Mouse (Mus musculus): ENCODE measurements around the gene Hist1h4a. TPM values are rescaled to one million over a fixed set of nuclear protein-coding genes. Genes with fewer than 3 reads are reported as not detected.

Gene Hist1h4a
- total RNA-seq, 2 experiments from 2014 or later: 162 to 177 TPM

DNA sequence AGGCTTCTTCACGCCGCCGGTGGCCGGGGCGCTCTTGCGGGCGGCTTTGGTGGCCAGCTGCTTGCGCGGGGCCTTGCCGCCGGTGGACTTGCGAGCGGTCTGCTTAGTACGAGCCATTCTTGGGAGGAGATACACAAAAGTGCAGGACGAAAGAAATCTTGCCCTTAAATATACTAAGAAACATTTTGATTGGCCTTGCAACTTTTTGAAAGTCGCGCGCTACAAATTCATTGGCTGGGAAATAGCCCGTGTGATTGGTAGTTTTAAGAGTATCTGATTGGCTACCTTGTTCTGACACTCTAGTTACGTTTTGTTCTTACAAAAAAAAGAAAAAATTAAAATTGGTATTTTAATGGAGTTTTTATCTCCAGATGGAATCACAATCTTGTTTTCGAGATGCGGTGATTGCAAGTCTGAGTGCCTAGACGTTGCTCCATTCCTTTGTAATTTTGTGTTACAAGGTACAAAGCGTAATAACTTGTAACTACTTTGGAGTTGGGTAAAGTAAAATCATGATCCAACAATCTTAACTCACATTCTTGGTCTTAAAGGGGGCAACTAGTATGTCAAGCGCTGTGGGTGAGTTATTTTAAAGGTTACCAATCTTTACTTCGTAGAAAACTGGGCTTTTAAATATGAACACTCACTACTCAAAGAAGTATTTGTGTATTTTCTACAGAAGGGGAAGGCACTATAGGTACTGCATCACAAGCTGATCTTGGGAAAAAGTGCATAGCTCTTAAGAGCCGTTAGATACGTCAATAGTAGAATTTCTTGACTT, 15.5 kb downstream of the Hist1h4a start, which contains the start of gene Hist1h3c:
Gene Hist1h3c, minus strand, starts transcription at position 222 of the 781 bp plus-strand sequence.
- peak; percentile 90 to 92 for DNase-seq
- intact Hi-C loops (cut with DNase I): loop anchor here (5.0 to 10.0 kb wide), 3 partner anchors 211 to 1921 kb away; partner anchors contain the start of genes Hist1h2af, Hist1h2ag, Hist1h2bj and Hist1h3g

DNA sequence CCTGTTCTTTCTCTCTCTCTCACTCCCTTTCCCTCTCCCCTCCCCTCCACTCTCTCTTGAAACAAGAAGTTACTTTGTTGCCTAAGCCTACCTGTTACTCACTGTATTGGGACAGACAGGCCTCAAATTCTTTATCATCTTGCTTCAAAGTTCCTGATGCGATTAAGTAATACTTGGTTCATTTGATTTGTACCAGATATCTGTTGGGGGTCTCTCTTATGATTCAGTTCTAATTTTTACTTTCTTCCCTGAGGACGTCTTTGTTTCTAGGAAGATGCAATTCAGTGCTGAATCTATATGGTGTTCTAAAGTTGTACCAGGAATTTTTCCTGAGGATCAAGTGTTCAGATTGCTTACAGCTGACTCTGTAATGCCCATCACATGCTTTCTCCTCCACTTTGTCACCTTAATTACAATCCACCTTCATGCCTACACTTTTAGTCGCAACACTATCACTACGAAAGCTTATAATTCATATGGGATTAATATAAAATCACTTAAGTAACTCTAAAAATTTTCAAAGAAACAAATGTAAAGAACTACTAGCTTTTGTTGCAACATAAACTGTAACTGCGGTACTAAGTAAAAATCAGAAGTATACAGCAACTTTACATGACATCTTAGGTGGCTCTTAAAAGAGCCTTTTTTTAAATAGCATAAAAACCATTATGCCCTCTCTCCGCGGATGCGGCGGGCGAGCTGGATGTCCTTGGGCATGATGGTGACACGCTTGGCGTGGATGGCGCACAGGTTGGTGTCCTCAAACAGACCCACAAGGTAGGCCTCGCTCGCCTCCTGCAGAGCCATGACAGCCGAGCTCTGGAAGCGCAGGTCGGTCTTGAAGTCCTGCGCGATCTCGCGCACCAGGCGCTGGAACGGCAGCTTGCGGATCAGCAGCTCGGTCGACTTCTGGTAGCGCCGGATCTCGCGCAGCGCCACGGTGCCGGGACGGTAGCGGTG, 16.3 kb downstream of the Hist1h4a start:
- no peak for DNase-seq
- intact Hi-C loops (cut with DNase I): loop anchor here (5.0 to 10.0 kb wide), 4 partner anchors 162 to 1920 kb away; partner anchors contain the start of genes Hist1h2af, Hist1h2ag, Hist1h2bj and Hist1h3g

DNA sequence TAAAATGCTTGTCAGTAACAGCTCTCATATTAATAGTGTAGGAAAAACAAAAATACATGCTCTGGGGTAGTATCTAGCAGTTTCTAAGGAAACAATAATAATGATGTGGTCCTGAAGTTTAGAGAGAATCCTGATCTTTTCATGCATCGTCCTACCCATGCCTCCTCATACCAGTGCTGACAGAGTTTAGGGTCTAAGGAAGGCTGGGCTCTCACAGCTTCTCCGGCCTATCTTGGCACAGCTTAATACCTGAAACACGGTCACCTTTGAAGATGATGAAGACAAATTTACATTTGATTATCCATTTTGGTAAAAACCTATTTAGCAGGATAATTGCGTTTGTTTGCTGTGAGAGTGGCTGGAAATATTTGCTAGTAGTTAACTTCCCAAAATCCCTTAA, 17.1 kb downstream of the Hist1h4a start:
- intact Hi-C loops (cut with DNase I): loop anchor here (5.0 to 10.0 kb wide), 3 partner anchors 162 to 1919 kb away; partner anchors contain the start of genes Hist1h2af, Hist1h3g, Hist1h4d and Hist1h4h

DNA sequence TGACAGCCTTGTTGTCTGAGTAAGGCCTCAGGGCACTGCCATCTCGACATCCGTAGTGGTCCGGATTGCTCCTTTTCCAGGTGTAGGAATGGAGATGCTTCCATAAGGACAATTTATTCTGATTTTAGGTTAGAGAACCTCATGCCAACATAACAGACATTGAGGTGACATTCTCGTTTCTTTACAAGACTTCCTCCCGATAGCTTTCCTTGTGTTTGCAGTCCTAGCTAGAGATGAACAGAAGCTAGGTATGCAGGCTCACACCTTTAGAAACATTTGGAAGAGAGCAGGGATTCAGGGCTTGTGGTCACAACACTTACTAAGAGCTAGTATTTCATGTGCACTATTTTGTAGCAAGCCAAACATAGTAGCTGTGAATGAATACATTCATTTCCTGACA, 17.8 kb downstream of the Hist1h4a start:
- intact Hi-C loops (cut with DNase I): loop anchor here (5.0 to 10.0 kb wide), 3 partner anchors 161 to 1918 kb away; partner anchors contain the start of genes Hist1h2af, Hist1h3g, Hist1h4d and Hist1h4h

More for the DNA sequence above, 17.1 kb downstream of the Hist1h4a start:
- DNase-seq: no peak

DNA sequence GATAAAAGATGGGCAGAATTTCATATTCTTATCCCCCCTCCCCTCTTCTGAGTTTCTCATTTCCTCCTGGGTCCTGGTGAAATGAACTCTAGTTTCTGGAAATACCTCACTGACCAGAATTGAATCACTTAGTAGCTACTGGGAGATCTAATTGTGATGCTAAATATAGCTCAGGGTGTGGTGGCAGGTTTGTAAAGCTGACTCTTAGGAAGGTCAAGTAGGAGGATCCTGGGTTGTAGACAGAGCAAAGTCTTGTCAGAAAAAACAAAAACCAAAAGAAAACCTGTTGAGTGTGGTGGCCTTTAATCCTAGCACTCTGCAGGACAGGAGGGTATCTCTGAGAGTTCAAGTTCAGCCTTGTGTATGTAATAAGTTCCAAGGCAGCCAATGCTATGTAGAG, 19.0 kb downstream of the Hist1h4a start:
- DNase-seq: no peak
- intact Hi-C loops (cut with DNase I): loop anchor here (5.0 to 10.0 kb wide), 3 partner anchors 160 to 1917 kb away; partner anchors contain the start of genes Hist1h2af, Hist1h3g, Hist1h4d and Hist1h4h

More for the DNA sequence above, 17.8 kb downstream of the Hist1h4a start:
- no peak for DNase-seq

DNA sequence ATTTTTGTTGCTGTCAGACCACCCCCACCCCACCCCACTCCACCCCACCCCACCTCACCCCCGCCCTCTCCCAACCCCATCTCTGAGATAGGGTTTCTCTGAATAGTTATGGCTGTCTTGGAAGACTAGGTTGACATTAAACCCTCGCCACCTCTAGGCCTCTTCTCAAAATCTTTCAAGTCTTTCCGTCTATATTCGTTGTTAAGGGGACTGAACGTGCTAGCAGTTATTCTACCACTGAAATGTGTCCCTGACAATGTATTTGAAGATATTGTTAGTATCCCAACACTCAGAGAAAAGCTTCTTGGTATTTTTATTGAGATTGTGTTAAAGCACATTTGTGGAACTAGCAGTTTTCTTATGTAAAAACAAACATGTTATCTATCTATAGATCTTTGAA, 20.1 kb downstream of the Hist1h4a start:
- intact Hi-C loops (cut with DNase I): loop anchor here (5.0 to 10.0 kb wide), 3 partner anchors 159 to 1916 kb away; partner anchors contain the start of genes Hist1h2af, Hist1h3g, Hist1h4d and Hist1h4h
- DNase-seq: no peak

DNA sequence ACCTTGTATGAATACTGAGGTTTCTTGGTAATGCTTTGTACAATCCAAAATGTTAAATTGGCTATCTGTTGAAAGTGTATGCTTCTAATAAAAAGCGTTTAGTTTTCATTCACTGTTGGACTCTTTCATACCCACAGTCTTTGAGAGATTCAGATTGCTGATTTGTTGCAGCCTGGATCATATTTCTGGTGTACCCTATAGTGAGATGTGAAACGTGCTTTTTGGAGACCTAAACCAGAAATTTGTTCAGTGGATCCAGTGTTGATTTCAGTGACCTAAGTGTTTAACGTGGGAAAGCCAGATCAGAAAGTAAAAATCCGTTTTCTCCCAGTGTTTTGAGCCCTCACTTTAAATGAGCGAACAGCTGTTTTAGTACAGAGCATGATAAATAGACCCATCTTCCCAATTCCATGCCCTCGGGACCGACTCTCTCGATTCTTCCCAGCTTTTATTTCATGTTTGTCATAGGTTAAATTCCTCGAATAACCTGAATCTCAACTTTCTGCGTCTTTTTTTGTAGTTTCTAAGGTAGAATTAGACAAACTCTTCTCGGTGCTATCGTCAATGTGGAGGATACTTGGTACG, 20.7 kb downstream of the Hist1h4a start:
- no peak for DNase-seq
- intact Hi-C loops (cut with DNase I): loop anchor here (5.0 to 10.0 kb wide), 3 partner anchors 158 to 1916 kb away; partner anchors contain the start of genes Hist1h2af, Hist1h3g, Hist1h4d and Hist1h4h

DNA sequence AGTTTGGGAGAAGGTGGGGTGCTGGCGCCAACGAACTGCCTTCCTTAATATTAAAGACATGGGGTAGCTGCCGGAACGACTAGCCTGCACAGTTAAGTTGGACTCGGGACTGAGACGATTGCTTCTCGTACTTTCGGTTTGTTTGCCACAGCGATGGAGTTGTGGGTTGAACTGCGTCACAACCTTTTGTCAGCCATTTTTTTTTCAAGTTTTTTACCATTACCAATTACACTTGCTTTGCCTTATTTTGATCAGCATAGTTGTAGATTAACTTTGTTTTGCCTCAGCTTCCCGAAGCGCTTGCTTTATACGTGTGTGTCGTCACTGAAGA, 21.1 kb downstream of the Hist1h4a start:
- intact Hi-C loops (cut with DNase I): loop anchor here (5.0 to 10.0 kb wide), 6 partner anchors 55 to 1915 kb away; partner anchors contain the start of genes Hist1h1e, Hist1h2ac, Hist1h2af and Hist1h2bc
- DNase-seq: no peak

DNA sequence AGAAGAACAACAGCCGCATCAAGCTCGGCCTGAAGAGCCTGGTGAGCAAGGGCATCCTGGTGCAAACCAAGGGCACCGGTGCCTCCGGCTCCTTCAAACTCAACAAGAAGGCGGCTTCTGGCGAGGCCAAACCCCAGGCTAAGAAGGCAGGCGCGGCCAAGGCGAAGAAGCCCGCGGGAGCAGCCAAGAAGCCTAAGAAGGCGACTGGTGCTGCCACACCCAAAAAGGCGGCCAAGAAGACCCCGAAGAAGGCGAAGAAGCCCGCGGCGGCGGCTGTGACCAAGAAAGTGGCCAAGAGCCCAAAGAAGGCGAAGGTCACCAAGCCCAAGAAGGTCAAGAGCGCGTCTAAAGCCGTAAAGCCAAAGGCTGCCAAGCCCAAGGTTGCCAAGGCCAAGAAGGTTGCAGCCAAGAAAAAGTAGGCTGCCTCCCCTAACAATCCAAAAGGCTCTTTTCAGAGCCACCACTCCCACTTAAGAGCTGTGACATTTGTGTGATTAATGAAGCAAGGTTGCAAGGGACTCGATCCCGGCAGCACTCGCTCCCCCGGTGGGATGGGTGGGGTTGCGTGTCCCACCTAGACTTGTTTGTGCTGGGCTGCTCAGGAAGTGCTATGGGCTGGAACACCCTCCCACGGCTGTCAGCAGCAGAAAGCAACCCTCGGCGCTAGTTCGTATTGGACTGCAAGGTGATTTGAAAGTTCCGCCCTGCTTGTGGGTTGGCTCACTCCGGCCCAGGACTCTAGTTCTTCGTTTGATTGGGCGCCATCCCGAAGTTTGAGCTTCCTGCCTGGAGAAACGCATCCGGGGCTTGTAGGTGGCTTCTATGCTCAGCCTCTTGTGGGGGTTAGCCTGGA, 21.7 kb downstream of the Hist1h4a start:
- DNase-seq: peak; percentile 94 to 97
- intact Hi-C loops (cut with DNase I): loop anchor here (5.0 to 10.0 kb wide), 3 partner anchors 54 to 307 kb away; partner anchors contain the start of genes Hist1h1e, Hist1h2ac, Hist1h2bc and Hist1h2be

DNA sequence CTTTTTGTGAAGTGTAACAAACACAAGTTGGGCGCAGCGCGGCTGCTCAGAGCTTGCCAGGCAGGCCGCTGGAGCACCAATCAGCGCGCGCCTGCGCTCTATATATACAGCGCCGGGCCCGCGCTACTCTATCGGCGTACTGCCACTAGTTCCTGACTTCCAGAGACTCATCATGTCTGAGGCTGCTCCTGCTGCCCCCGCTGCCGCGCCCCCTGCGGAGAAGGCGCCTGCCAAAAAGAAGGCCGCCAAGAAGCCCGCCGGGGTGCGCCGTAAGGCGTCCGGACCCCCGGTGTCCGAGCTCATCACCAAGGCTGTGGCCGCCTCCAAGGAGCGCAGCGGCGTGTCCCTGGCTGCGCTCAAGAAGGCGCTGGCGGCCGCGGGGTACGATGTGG, 22.4 kb downstream of the Hist1h4a start, which contains the start of gene Hist1h1c:
Gene Hist1h1c, plus strand, starts transcription at position 132 of the 392 bp plus-strand sequence.
- peak; percentile 94 to 96 for DNase-seq
- intact Hi-C loops (cut with DNase I): loop anchor here (5.0 to 10.0 kb wide), 3 partner anchors 54 to 306 kb away; partner anchors contain the start of genes Hist1h1e, Hist1h2ac, Hist1h2bc and Hist1h2be

DNA sequence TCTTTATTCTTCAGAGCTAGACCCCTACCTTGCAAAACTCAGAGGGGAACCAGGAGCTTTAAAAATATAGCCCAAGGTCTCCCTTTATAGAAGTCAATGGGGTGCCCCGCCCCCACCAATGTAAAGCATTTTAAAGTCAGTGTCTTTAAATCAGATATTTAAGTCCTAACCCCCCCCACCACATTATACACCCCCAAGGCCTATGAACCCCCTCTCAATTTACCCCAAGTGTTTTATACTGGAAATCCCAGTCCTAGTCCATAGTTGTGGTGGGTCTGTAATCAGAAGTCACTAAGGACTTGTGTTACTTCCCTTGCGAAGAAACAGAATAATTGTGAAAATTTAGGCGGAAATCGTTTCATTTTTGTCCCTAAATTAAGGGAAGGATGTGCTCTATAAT, 23.0 kb downstream of the Hist1h4a start:
- intact Hi-C loops (cut with DNase I): loop anchor here (5.0 to 10.0 kb wide), 3 partner anchors 53 to 306 kb away; partner anchors contain the start of genes Hist1h1e, Hist1h2ac, Hist1h2bc and Hist1h2be

DNA sequence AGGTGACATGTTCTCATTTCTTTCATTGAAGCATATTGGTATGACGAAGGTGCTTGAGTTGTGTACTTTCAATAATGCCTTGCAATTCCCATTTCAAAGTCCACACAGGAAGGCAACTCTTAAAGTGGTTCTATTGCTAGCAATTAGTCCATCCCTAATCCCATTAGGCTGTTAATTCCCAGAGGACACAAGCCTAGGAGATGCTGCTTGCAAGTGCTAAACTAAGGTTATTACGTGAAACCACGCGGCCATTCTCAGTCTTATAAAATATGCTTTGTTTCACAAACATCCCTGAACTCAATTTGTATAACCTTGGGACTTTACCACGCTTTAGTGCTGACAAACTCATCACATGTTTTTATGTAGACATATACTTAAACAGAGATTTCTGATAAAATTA, 23.9 kb downstream of the Hist1h4a start:
- DNase-seq: no peak
- intact Hi-C loops (cut with DNase I): loop anchor here (5.0 to 10.0 kb wide), 3 partner anchors 52 to 305 kb away; partner anchors contain the start of genes Hist1h1e, Hist1h2ac, Hist1h2bc and Hist1h2be

More for the DNA sequence above, 23.0 kb downstream of the Hist1h4a start:
- peak in 1 of 2 experiments; percentile 49 for DNase-seq

DNA sequence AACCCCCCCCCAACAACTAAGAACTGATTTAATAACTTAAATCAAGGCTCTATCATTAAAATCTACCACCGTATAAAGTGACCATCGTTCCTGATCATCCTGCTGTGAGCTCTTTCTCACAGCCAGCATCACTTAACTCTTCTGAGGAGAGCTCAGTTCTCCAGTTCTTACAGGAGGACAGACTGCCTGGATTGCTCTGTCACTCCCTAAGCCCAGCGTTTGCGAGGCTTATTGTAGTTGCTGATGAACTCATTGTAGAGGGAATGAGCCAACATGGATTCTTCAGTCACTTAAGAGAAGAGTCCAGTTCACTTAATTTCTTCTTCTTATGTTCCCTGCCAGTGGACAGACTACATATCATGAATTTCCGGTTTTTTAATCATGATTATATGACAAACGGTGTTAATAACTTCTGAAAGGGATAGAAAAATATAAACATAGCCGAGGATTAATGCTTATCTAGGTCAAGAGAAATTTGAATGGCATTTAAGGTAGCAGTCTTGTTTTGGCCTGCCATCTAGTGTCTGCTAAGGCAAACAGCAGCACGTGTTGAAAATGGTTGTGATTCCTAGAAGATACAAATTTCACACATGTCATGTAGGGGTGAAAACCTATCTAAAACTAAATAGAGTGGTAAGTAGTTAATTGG, 28.8 kb downstream of the Hist1h4a start:
- peak in 1 of 2 experiments; percentile 57 for DNase-seq
- intact Hi-C loops (cut with DNase I): loop anchor here (1.0 to 10.0 kb wide), 2 partner anchors 31 to 47 kb away; partner anchors contain the start of genes Hist1h2ac and Hist1h2bc

DNA sequence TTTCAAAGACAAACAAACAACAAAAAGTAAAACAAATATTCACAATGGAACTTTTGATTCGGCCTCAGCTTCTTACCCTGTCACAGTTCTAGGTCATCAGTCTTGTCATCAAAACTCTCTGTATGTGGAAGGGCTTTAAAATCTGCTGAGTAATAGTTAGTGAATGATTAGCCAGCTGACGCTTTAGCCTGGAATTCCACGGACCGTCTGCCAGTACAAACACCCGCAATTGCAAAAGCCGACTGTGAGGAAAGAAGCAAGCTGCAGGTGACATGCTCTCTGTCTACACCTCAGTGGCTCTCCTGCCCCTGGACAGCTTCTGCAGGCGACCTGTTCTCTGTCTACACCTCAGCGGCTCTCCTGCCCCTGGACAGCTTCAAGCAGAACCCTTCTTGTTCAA, 30.6 kb downstream of the Hist1h4a start:
- peak; percentile 41 for DNase-seq
- intact Hi-C loops (cut with DNase I): loop anchor here (10.0 kb wide), 1 partner anchor 46 kb away; the partner anchor contains the start of genes Hist1h2ac and Hist1h2bc

DNA sequence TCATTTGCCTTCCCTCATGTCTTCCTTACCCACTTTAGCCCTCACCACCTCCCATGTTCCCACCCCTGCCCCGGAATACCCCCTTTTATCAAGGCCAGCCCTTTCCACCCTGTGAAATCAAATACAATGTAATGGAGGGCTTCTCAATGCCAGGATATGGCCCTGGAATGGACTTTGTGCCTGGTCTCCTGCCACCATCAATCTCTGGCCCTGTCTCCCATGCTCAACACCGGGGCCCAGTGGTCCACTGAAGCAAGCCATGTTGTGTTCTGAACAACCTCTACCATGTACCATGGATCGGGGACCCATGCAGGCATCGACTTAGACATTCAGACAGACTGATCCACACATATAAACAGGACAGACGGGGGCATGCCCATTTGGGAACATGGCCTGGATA, 31.3 kb downstream of the Hist1h4a start:
- no peak for DNase-seq
- intact Hi-C loops (cut with DNase I): loop anchor here (10.0 kb wide), 1 partner anchor 45 kb away; the partner anchor contains the start of genes Hist1h2ac and Hist1h2bc

DNA sequence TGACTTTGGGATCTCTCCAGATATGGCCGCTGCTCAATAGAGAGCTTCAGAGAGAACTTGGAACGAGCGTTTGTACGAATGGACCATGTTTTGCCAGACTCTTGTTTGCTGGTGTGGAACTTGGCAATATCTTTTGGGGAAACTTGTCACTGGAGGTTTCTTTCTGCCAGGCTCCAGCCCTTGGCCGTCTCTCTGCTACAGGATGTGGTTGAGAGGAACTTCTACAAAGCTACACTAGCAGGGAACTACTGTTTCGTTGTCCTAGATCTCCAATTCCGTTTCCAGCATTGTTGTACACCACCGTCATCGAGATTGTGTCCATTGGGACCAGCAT, 31.9 kb downstream of the Hist1h4a start:
- intact Hi-C loops (cut with DNase I): no loop called here
- no peak for DNase-seq

DNA sequence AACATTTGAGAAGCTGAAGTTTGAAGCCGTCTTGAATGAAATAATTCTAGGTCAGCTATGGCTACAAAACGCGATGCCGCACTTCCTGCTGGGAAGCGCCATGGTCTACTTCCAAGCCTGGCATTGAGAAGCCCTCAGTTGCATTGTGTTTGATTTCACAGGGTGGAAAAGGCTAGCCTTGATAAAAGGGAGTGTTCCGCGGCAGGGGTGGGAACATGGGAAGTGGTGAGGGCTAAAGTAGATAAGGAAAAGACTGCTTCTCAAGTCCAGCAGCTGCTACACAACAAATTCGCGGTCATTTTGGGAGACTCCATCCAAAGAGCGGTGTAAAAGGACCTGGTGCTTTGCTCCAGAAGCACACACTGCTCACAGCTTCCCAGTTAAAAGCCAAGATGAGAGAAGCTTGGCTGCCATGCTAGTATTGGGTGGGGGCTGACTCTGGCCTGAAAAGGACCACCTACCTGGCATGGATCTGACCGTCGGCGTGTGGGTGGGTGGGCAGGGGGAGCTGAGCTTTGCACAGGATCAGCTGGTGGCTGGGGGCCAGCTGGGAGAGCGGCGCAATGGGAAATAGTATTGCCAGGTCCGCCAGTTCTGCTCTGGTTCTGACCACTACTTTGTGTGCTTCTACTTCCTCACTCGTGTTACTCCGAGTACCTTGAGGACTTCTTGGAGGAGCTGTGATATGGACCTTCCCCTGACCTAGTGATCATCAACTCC, 32.4 kb downstream of the Hist1h4a start:
- intact Hi-C loops (cut with DNase I): no loop called here
- no peak for DNase-seq

All from heart, postnatal 10 days (tissue).